Mouse (Mus musculus) CD4-positive, CD25-positive, alpha-beta regulatory T cell, adult 4 months (primary cell): ENCODE results near the gene Plxnb1. TPM values are rescaled to one million over a fixed set of nuclear protein-coding genes. Genes with fewer than 3 reads are reported as not detected.

Source experiments
- ATAC-seq: one replicate; pipeline ENCODE4 v1.8.0; 2017
- polyA plus RNA-seq, 2 experiments: library from polyadenylated mRNA; unstranded; fragments of 100-300 nt; shearing (Covaris generic); gene quantifications; one replicate each; pipeline ENCODE4 v1.2.1; 2017

Gene Plxnb1
- polyA plus RNA-seq, 2 experiments from 2014 or later = 0.94 to 1.2 TPM

DNA sequence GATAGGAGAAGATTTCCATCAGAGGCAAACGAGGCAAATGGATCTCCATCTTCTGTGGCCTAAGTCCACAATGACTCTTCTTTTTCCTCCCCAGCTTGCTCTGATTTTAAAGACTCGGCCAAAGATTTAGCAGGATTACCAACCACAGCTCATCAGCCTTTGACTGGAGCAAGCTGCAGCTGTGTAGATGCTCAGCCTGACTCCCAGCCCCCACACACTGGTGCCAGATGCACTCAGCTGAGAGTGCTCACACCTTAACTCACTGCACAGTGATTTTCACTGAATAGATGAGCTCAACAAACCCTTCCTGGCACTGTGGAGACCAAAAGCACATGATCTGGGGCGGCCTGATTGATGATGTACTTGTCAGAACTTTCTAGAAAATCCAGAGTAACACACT lies 66.8 kb downstream of the Plxnb1 start, which contains the start of gene Fbxw21:
Gene Fbxw21, minus strand, starts transcription at position 101 of the 400 bp plus-strand sequence.
- ATAC-seq = no peak

DNA sequence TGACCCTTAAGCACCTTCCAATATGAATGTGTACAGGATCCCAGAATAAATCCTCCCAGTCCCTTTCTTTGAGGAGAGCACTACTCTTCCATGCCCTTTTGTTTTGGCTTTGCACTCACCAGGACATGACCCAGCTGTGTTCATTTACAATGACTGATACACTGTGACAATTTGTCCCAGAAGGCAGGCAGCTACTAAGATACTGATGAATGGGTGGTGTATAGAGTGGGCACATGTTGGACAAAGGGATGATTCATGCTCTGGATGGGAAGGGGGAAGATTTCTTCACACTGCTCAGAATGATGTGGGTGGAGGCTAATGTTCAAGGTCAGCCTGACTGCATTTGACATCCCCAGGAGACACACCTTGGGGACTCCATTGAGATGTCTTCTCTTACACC lies 72.1 kb downstream of the Plxnb1 start:
- ATAC-seq = no peak

Other genes with a start within 250 kb of the Plxnb1 start
- 10 to 100 TPM in 1 of 2 experiments, 1 to 10 TPM in 1; 8.2 to 24.2 TPM for gene Slc26a6, start 242.1 kb upstream of the Plxnb1 start, polyA plus RNA-seq
- gene Tmem89, start 180.8 kb upstream of the Plxnb1 start, polyA plus RNA-seq = under 1 TPM in 1 of 2 experiments, not detected in 1; 0.46 TPM
- gene Uqcrc1, start 158.8 kb upstream of the Plxnb1 start, polyA plus RNA-seq = 100 to 1,000 TPM; 182 to 369 TPM
- gene Col7a1, start 141.8 kb upstream of the Plxnb1 start, polyA plus RNA-seq = not detected
- gene Ucn2, start 109.4 kb upstream of the Plxnb1 start, polyA plus RNA-seq = not detected
- gene Pfkfb4, start 103.6 kb upstream of the Plxnb1 start, polyA plus RNA-seq = 10 to 100 TPM in 1 of 2 experiments, 1 to 10 TPM in 1; 6.1 to 12.7 TPM
- gene Shisa5, start 56.8 kb upstream of the Plxnb1 start, polyA plus RNA-seq = 1,000 to 10,000 TPM; 3,771 to 6,921 TPM
- gene Trex1, start 35.7 kb upstream of the Plxnb1 start, polyA plus RNA-seq = 10 to 100 TPM; 36.2 to 61.7 TPM
- gene Atrip, start 21.3 kb upstream of the Plxnb1 start, polyA plus RNA-seq = 10 to 100 TPM; 23.4 to 32.1 TPM
- 10 to 100 TPM; 13.5 to 16.0 TPM for gene Ccdc51, start 12.9 kb upstream of the Plxnb1 start, polyA plus RNA-seq
- gene Tma7, start 12.8 kb upstream of the Plxnb1 start, polyA plus RNA-seq = 100 to 1,000 TPM; 679 to 933 TPM
- not detected for gene Fbxw21, start 66.7 kb downstream of the Plxnb1 start, polyA plus RNA-seq
- gene Fbxw13, start 100.6 kb downstream of the Plxnb1 start, polyA plus RNA-seq = not detected
- gene Fbxw20, start 139.4 kb downstream of the Plxnb1 start, polyA plus RNA-seq = not detected
- gene Fbxw14, start 192.3 kb downstream of the Plxnb1 start, polyA plus RNA-seq = not detected
- not detected for gene Fbxw28, start 244.3 kb downstream of the Plxnb1 start, polyA plus RNA-seq